Mouse (Mus musculus) heart, postnatal 0 days (tissue): ENCODE results near the gene Stag1. TPM values are rescaled to one million over a fixed set of nuclear protein-coding genes. Genes with fewer than 3 reads are reported as not detected.

ENCODE experiments used
- ATAC-seq: fragments of 200-750 bp; cut with Nextera tagmentation; 2 replicates; pipeline ENCODE4 v1.8.0; 2017; ENCODE audit warnings: low read depth, moderate number of reproducible peaks, moderate library complexity; ENCODE audit not compliant: insufficient read depth
- DNase-seq: peaks from one replicate; pipeline ENCODE4 v3.0.0-alpha.2; 2016; ENCODE audit warnings: low spot score
- H3K27ac ChIP-seq: fragments of 300-500 bp; sonication (generic); 2 replicates; pipeline ENCODE4 v1.5.1; 2014; ENCODE audit warnings: low read depth, mild to moderate bottlenecking
- H3K27me3 ChIP-seq: fragments of 300-500 bp; sonication (generic); 2 replicates; pipeline ENCODE4 v1.6.1; 2014; ENCODE audit warnings: low read length, mixed read lengths; ENCODE audit not compliant: control insufficient read depth, insufficient read depth
- H3K36me3 ChIP-seq: fragments of 300-500 bp; sonication (generic); replicated peaks from 2 replicates; pipeline ENCODE4 v1.6.1; 2014; ENCODE audit warnings: low read length, mixed read lengths; ENCODE audit not compliant: control insufficient read depth, insufficient read depth
- H3K4me1 ChIP-seq: fragments of 300-500 bp; sonication (generic); 2 replicates; pipeline ENCODE4 v1.6.1; 2014; ENCODE audit warnings: antibody characterized with exemption; ENCODE audit not compliant: control insufficient read depth, insufficient read depth
- H3K4me2 ChIP-seq: fragments of 300-500 bp; sonication (generic); 2 replicates; pipeline ENCODE4 v1.6.1; 2014; ENCODE audit warnings: low read depth, mild to moderate bottlenecking, low read length, moderate library complexity
- H3K4me3 ChIP-seq: fragments of 300-500 bp; sonication (generic); 2 replicates; pipeline ENCODE4 v1.5.1; 2014; ENCODE audit warnings: low read depth, low read length
- H3K9ac ChIP-seq: fragments of 300-500 bp; sonication (generic); replicated peaks from 2 replicates; pipeline ENCODE4 v1.6.1; 2014; ENCODE audit warnings: low read depth, low read length, mixed read lengths
- H3K9me3 ChIP-seq: fragments of 300-500 bp; sonication (generic); replicated peaks from 2 replicates; pipeline ENCODE4 v1.6.1; 2016; ENCODE audit warnings: low read length; ENCODE audit not compliant: control insufficient read depth
- CTCF ChIP-seq: IDR thresholded peaks from 2 replicates; pipeline ENCODE4 v1.5.1; 2016; ENCODE audit warnings: antibody characterized with exemption, control low read depth, low read depth
- EP300 ChIP-seq: IDR thresholded peaks from 2 replicates; pipeline ENCODE4 v1.6.1; 2016; ENCODE audit warnings: antibody characterized with exemption, low read depth
- WGBS: fragments of 180-500 bp; shearing (Covaris S2); extraction: QIAGEN DNeasy Blood & Tissue Kit; methylation state at CpG from one replicate; pipeline ENCODE4 v1.1.7; 2014; 5-methylcytosine and 5-hydroxymethylcytosine counted together
- polyA plus RNA-seq: library from polyadenylated mRNA; unstranded; fragments of >200 nt; fragmentation: Nextera tagmentation; extraction: Ambion mirVana; gene quantifications from 2 replicates; pipeline ENCODE4 v1.2.1, GENCODE M21; 2015
- total RNA-seq: library from RNA; depleted of rRNA; stranded (reverse); fragments of >200 nt; gene quantifications from 2 replicates; pipeline ENCODE4 v1.2.3, GENCODE M21; 2014; ENCODE audit warnings: low replicate concordance

The Stag1 gene
- total and polyA plus RNA-seq, 2 experiments from 2014 or later = 24.9 to 30.7 TPM

- no peaks in the 10 kb centered on the region for H3K9me3 ChIP-seq
- ATAC-seq = no peak
- H3K4me1 ChIP-seq = no peaks in the 10 kb centered on the region
- no peaks in the 10 kb centered on the region for H3K27me3 ChIP-seq
- no peak overlapping the region for H3K4me2 ChIP-seq
- H3K36me3 ChIP-seq = no peaks in the 10 kb centered on the region
- DNase-seq = no peak
- no peak overlapping the region for H3K9ac ChIP-seq
- WGBS = 86% methylated on average over 10 of the region's 10 CpGs
- TF ChIP-seq CTCF (no peak), EP300 (no peak)
- H3K4me3 ChIP-seq = no peak overlapping the region
- no peak overlapping the region for H3K27ac ChIP-seq
Measured at GRCm38 (mm10) chr9:100560251-100560890, 37.2 kb upstream of the Stag1 start.

GRCm38 (mm10) chr9:100569798-100570625, 27.6 kb upstream of the Stag1 start:
- 5% methylated on average over 32 of the region's 32 CpGs for WGBS
- H3K4me2 ChIP-seq = peak overlapping the region; percentile 85
- peak; percentile 65 for ATAC-seq
- TF ChIP-seq EP300 (no peak), CTCF (peak; percentile 34)
- H3K27me3 ChIP-seq = no peaks in the 10 kb centered on the region
- H3K9me3 ChIP-seq = no peaks in the 10 kb centered on the region
- no peaks in the 10 kb centered on the region for H3K36me3 ChIP-seq
- peak; percentile 48 for DNase-seq
- H3K4me1 ChIP-seq = no peaks in the 10 kb centered on the region
- H3K4me3 ChIP-seq = peak overlapping the region; percentile 64
- peak overlapping the region; percentile 36 for H3K27ac ChIP-seq
- H3K9ac ChIP-seq = peak overlapping the region; percentile 52

- Histone ChIP-seq H3K4me3 (peak within 1 kb of the TSS; percentile 64), H3K9ac (peak within 1 kb of the TSS; percentile 52), H3K9me3 (no peaks in the 10 kb centered on the region), H3K4me1 (no peaks in the 10 kb centered on the region), H3K4me2 (peak within 1 kb of the TSS; percentile 85), H3K27ac (peak within 1 kb of the TSS; percentile 36), H3K27me3 (no peaks in the 10 kb centered on the region), H3K36me3 (no peaks in the 10 kb centered on the region)
- WGBS = under 1% methylated on average over 50 of the region's 55 CpGs
- peak; percentile 26 for DNase-seq
- TF ChIP-seq CTCF = no peak
- no peak for TF ChIP-seq EP300
- peak; percentile 84 for ATAC-seq
Measured at GRCm38 (mm10) chr9:100570626-100571233, 26.9 kb upstream of the Stag1 start, which contains the start of gene Slc35g2. Gene Slc35g2, minus strand, starts transcription at chr9:100571090.

GRCm38 (mm10) chr9:100571511-100571910, 26.1 kb upstream of the Stag1 start:
- Histone ChIP-seq H3K4me3 (no peak overlapping the region), H3K36me3 (no peaks in the 10 kb centered on the region), H3K27me3 (no peaks in the 10 kb centered on the region), H3K27ac (no peak overlapping the region), H3K4me1 (no peaks in the 10 kb centered on the region), H3K4me2 (peak overlapping the region; percentile 85; the same call in 1 of the 2 replicates), H3K9ac (no peak overlapping the region), H3K9me3 (no peaks in the 10 kb centered on the region)
- ATAC-seq = no peak
- TF ChIP-seq CTCF (no peak), EP300 (no peak)
- WGBS = 68% methylated on average over 1 of the region's 1 CpGs
- no peak for DNase-seq

GRCm38 (mm10) chr9:100573300-100573699, 24.3 kb upstream of the Stag1 start:
- H3K27me3 ChIP-seq = no peaks in the 10 kb centered on the region
- no peaks in the 10 kb centered on the region for H3K36me3 ChIP-seq
- no peak overlapping the region for H3K4me2 ChIP-seq
- WGBS = 57% methylated on average over 2 of the region's 2 CpGs
- no peaks in the 10 kb centered on the region for H3K9me3 ChIP-seq
- ATAC-seq (no peak), DNase-seq (no peak)
- H3K4me1 ChIP-seq = no peaks in the 10 kb centered on the region
- TF ChIP-seq CTCF (no peak), EP300 (no peak)
- no peak overlapping the region for H3K27ac ChIP-seq
- no peak overlapping the region for H3K9ac ChIP-seq
- H3K4me3 ChIP-seq = no peak overlapping the region
